Mouse (Mus musculus) E14TG2a.4 (cell line): Measurements from ENCODE around the gene Rbm14.

Experiments
- CTCF ChIP-seq: conservative IDR thresholded peaks from 2 replicates; pipeline ENCODE4 v1.5.1; 2014; ENCODE audit warnings: low read length
- NANOG ChIP-seq: IDR thresholded peaks from 2 replicates; pipeline ENCODE4 v1.6.1; 2014; ENCODE audit warnings: borderline replicate concordance, low read length, mixed read lengths
- POU5F1 ChIP-seq: IDR thresholded peaks from 2 replicates; pipeline ENCODE4 v1.6.1; 2014; ENCODE audit warnings: low read length, borderline replicate concordance

- TF ChIP-seq CTCF (no peak), NANOG (no peak), POU5F1 (no peak)
These were observed 18.1 kb downstream of the Rbm14 start for GRCm38 (mm10) chr19:4793281-4793830.
